Mouse (Mus musculus) limb, embryonic 10.5 days (tissue): Measurements from ENCODE around the gene Izumo4. TPM values are rescaled to one million over a fixed set of nuclear protein-coding genes. Genes with fewer than 3 reads are reported as not detected.
A peak's percentile ranks its signal among the peaks of the same experiment; 100 is the strongest.

ENCODE experiments used
- DNase-seq: peaks from one replicate; pipeline ENCODE4 v3.0.0-alpha.2; 2017; ENCODE audit warnings: low spot score
- H3K27ac ChIP-seq: fragments of 300-500 bp; sonication (generic); 2 replicates; pipeline ENCODE4 v1.5.1; 2016; ENCODE audit warnings: mild to moderate bottlenecking
- H3K27me3 ChIP-seq: fragments of 300-500 bp; sonication (generic); 2 replicates; pipeline ENCODE4 v1.6.1; 2016; ENCODE audit warnings: low read depth, mild to moderate bottlenecking; ENCODE audit not compliant: poor library complexity, severe bottlenecking
- H3K36me3 ChIP-seq: fragments of 300-500 bp; sonication (generic); 2 replicates; pipeline ENCODE4 v1.6.1; 2016; ENCODE audit warnings: mild to moderate bottlenecking, moderate library complexity
- H3K4me1 ChIP-seq: fragments of 300-500 bp; sonication (generic); 2 replicates; pipeline ENCODE4 v1.6.1; 2016
- H3K4me3 ChIP-seq: fragments of 300-500 bp; sonication (generic); 2 replicates; pipeline ENCODE4 v1.5.1; 2016; ENCODE audit warnings: mild to moderate bottlenecking, moderate library complexity
- H3K9me3 ChIP-seq: fragments of 300-500 bp; sonication (generic); replicated peaks from 2 replicates; pipeline ENCODE4 v1.6.1; 2016; ENCODE audit warnings: mild to moderate bottlenecking
- WGBS: fragments of 180-500 bp; shearing (Covaris S2); methylation state at CpG from one replicate; pipeline ENCODE4 v1.1.7; 2016; 5-methylcytosine and 5-hydroxymethylcytosine counted together
- polyA plus RNA-seq: library from polyadenylated mRNA; unstranded; fragments of >200 nt; fragmentation: Nextera tagmentation; extraction: Ambion mirVana; gene quantifications from 2 replicates; pipeline ENCODE4 v1.2.1, GENCODE M21; 2016

The Izumo4 gene
- polyA plus RNA-seq, 1 experiment from 2014 or later, result 10.8 TPM

GRCm38 (mm10) chr10:80697812-80698211 is 4.2 kb upstream of the Izumo4 start:
- Histone ChIP-seq H3K27me3 (no peaks in the 10 kb centered on the region), H3K27ac (peak overlapping the region; percentile 22; the same call in 1 of the 2 replicates), H3K9me3 (no peaks in the 10 kb centered on the region), H3K4me3 (no peak overlapping the region), H3K4me1 (peaks cover 43% of the 10 kb centered on the region), H3K36me3 (peaks cover 29% of the 10 kb centered on the region)
- 88% methylated on average over 9 of the region's 9 CpGs for WGBS
- no peak for DNase-seq

GRCm38 (mm10) chr10:80698605-80699004 is 3.4 kb upstream of the Izumo4 start:
- H3K4me1 ChIP-seq, result peaks cover 51% of the 10 kb centered on the region
- peaks cover 27% of the 10 kb centered on the region for H3K36me3 ChIP-seq
- H3K4me3 ChIP-seq, result no peak overlapping the region
- H3K27ac ChIP-seq, result 0 out of 2 replicates have a peak overlapping the region, but pooled peaks have one; percentile 22
- DNase-seq, result no peak
- H3K9me3 ChIP-seq, result no peaks in the 10 kb centered on the region
- H3K27me3 ChIP-seq, result no peaks in the 10 kb centered on the region
- WGBS, result 93% methylated on average over 9 of the region's 9 CpGs

GRCm38 (mm10) chr10:80700038-80700504 is 1.9 kb upstream of the Izumo4 start:
- H3K27ac ChIP-seq, result no peak overlapping the region; the same call in 1 of the 2 replicates
- WGBS, result 88% methylated on average over 7 of the region's 7 CpGs

GRCm38 (mm10) chr10:80700732-80701131 is 1.3 kb upstream of the Izumo4 start:
- no peaks in the 10 kb centered on the region for H3K9me3 ChIP-seq
- WGBS, result 46% methylated on average over 4 of the region's 4 CpGs
- H3K36me3 ChIP-seq, result peaks cover 21% of the 10 kb centered on the region
- H3K27me3 ChIP-seq, result no peaks in the 10 kb centered on the region
- H3K4me3 ChIP-seq, result peak overlapping the region; percentile 66
- H3K27ac ChIP-seq, result peak overlapping the region; percentile 10; the same call in 1 of the 2 replicates
- no peak for DNase-seq
- peaks cover 54% of the 10 kb centered on the region for H3K4me1 ChIP-seq

More at GRCm38 (mm10) chr10:80700038-80700504, 1.9 kb upstream of the Izumo4 start:
- H3K27me3 ChIP-seq, result no peaks in the 10 kb centered on the region
- H3K4me1 ChIP-seq, result peaks cover 57% of the 10 kb centered on the region
- no peak for DNase-seq
- H3K4me3 ChIP-seq, result peak overlapping the region; percentile 66; the same call in 1 of the 2 replicates
- no peaks in the 10 kb centered on the region for H3K9me3 ChIP-seq
- H3K36me3 ChIP-seq, result peaks cover 17% of the 10 kb centered on the region

- Histone ChIP-seq H3K4me1 (peaks cover 45% of the 10 kb centered on the region), H3K27ac (peak overlapping the region; percentile 87), H3K4me3 (peak overlapping the region; percentile 66), H3K9me3 (no peaks in the 10 kb centered on the region), H3K27me3 (no peaks in the 10 kb centered on the region), H3K36me3 (peaks cover 38% of the 10 kb centered on the region)
- DNase-seq, result peak; percentile 95
- WGBS, result 3% methylated on average over 47 of the region's 47 CpGs
Observed at GRCm38 (mm10) chr10:80702536-80703390, 779 bp downstream of the Izumo4 start.

GRCm38 (mm10) chr10:80703643-80704042 is 1.7 kb downstream of the Izumo4 start:
- Histone ChIP-seq H3K4me1 (peaks cover 39% of the 10 kb centered on the region), H3K9me3 (no peaks in the 10 kb centered on the region), H3K27ac (0 out of 2 replicates have a peak overlapping the region, but pooled peaks have one; percentile 87), H3K36me3 (peaks cover 40% of the 10 kb centered on the region), H3K4me3 (no peak overlapping the region), H3K27me3 (no peaks in the 10 kb centered on the region)
- no peak for DNase-seq
- WGBS, result 86% methylated on average over 5 of the region's 5 CpGs

- H3K9me3 ChIP-seq, result no peaks in the 10 kb centered on the region
- DNase-seq, result no peak
- H3K27ac ChIP-seq, result peak overlapping the region; percentile 4; the same call in 1 of the 2 replicates
- no peak overlapping the region for H3K4me3 ChIP-seq
- H3K4me1 ChIP-seq, result peaks cover 39% of the 10 kb centered on the region
- WGBS, result 88% methylated on average over 5 of the region's 5 CpGs
- H3K27me3 ChIP-seq, result no peaks in the 10 kb centered on the region
- H3K36me3 ChIP-seq, result peaks cover 45% of the 10 kb centered on the region
Observed at GRCm38 (mm10) chr10:80704418-80704817, 2.4 kb downstream of the Izumo4 start.

- Histone ChIP-seq H3K9me3 (no peaks in the 10 kb centered on the region), H3K27me3 (no peaks in the 10 kb centered on the region), H3K27ac (no peak overlapping the region), H3K4me3 (no peak overlapping the region), H3K4me1 (peaks cover 37% of the 10 kb centered on the region), H3K36me3 (peaks cover 52% of the 10 kb centered on the region)
- WGBS, result 71% methylated on average over 3 of the region's 3 CpGs
- no peak for DNase-seq
Observed at GRCm38 (mm10) chr10:80705033-80705432, 3.0 kb downstream of the Izumo4 start.

GRCm38 (mm10) chr10:80705479-80705878 is 3.5 kb downstream of the Izumo4 start:
- no peaks in the 10 kb centered on the region for H3K9me3 ChIP-seq
- H3K27me3 ChIP-seq, result no peaks in the 10 kb centered on the region
- no peak for DNase-seq
- no peak overlapping the region for H3K27ac ChIP-seq
- H3K36me3 ChIP-seq, result peaks cover 56% of the 10 kb centered on the region
- WGBS, result 80% methylated on average over 3 of the region's 3 CpGs
- H3K4me1 ChIP-seq, result peaks cover 32% of the 10 kb centered on the region
- 0 out of 2 replicates have a peak overlapping the region, but pooled peaks have one; percentile 6 for H3K4me3 ChIP-seq

GRCm38 (mm10) chr10:80710834-80711233 is 8.8 kb downstream of the Izumo4 start:
- Histone ChIP-seq H3K27me3 (no peaks in the 10 kb centered on the region), H3K36me3 (peaks cover 100% of the 10 kb centered on the region), H3K27ac (no peak overlapping the region), H3K4me3 (no peak overlapping the region), H3K9me3 (no peaks in the 10 kb centered on the region), H3K4me1 (no peaks in the 10 kb centered on the region)
- WGBS, result 91% methylated on average over 3 of the region's 3 CpGs
- no peak for DNase-seq

GRCm38 (mm10) chr10:80717281-80717680 is 15.3 kb downstream of the Izumo4 start:
- no peaks in the 10 kb centered on the region for H3K9me3 ChIP-seq
- no peak for DNase-seq
- 94% methylated on average over 1 of the region's 1 CpGs for WGBS
- peaks cover 100% of the 10 kb centered on the region for H3K36me3 ChIP-seq
- no peak overlapping the region for H3K4me3 ChIP-seq
- no peaks in the 10 kb centered on the region for H3K4me1 ChIP-seq
- H3K27ac ChIP-seq, result no peak overlapping the region
- H3K27me3 ChIP-seq, result no peaks in the 10 kb centered on the region

- H3K9me3 ChIP-seq, result no peaks in the 10 kb centered on the region
- peaks cover 100% of the 10 kb centered on the region for H3K36me3 ChIP-seq
- DNase-seq, result no peak
- H3K27ac ChIP-seq, result no peak overlapping the region
- H3K27me3 ChIP-seq, result no peaks in the 10 kb centered on the region
- H3K4me1 ChIP-seq, result no peaks in the 10 kb centered on the region
- WGBS, result 82% methylated on average over 5 of the region's 5 CpGs
- no peak overlapping the region for H3K4me3 ChIP-seq
Observed at GRCm38 (mm10) chr10:80727369-80728127, 25.6 kb downstream of the Izumo4 start.
